Mouse (Mus musculus): ENCODE data around the gene Rtn1.

Rtn1 gene

DNA sequence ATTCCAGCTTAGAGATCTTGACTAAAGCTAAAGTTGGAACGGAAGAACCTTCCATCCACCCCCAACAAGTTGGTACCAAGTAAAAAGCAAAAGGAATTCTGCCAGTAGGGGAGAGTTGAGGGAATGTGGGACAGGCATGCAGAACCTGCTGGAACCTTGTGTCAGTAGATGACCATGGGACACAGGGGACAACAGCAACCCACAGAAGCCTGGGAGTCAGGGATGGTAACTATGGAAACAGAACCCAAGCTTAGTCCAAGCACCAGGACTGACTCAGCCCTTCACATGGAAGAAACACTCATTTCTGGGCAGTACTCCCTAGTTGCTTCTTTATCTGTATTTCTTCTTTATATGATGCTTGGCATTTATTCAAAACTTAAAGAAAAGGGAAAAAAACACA, 54.6 kb downstream of the Rtn1 start:
- Histone ChIP-seq H3K4me1 (replicated peaks; ENCODE audit: low read depth, low read length) (no peaks in the 10 kb centered on the region), H3K9me3 (ENCODE audit: low read length) (no peaks in the 10 kb centered on the region)
- TF ChIP-seq POU5F1 (IDR thresholded peaks at IDR 0.05; ENCODE audit: borderline replicate concordance, low read length) (no peak), NANOG (IDR thresholded peaks at IDR 0.05; ENCODE audit: borderline replicate concordance, low read length) (no peak), CTCF (conservative IDR thresholded peaks at IDR 0.05; ENCODE audit: low read length) (no peak)

GRCm38 (mm10) chr12:72353506-72353905, 55.3 kb downstream of the Rtn1 start:
- H3K9me3 ChIP-seq (ENCODE audit: low read length) = no peaks in the 10 kb centered on the region
- TF ChIP-seq POU5F1 (IDR thresholded peaks at IDR 0.05; ENCODE audit: borderline replicate concordance, low read length) = no peak
- no peaks in the 10 kb centered on the region for H3K36me3 ChIP-seq (ENCODE audit: insufficient read depth, low read length)

More for the DNA sequence above, 54.6 kb downstream of the Rtn1 start:
- Histone ChIP-seq H3K4me3 (replicated peaks; ENCODE audit: low read length) (no peak overlapping the region), H3K36me3 (ENCODE audit: insufficient read depth, low read length) (no peaks in the 10 kb centered on the region), H3K27me3 (ENCODE audit: insufficient read depth, low read length) (no peaks in the 10 kb centered on the region)

GRCm38 (mm10) chr12:72348508-72348907, 60.3 kb downstream of the Rtn1 start:
- Histone ChIP-seq H3K9me3 (ENCODE audit: low read length) (no peaks in the 10 kb centered on the region), H3K4me3 (replicated peaks; ENCODE audit: low read length) (no peak overlapping the region), H3K36me3 (ENCODE audit: insufficient read depth, low read length) (no peaks in the 10 kb centered on the region), H3K4me1 (replicated peaks; ENCODE audit: low read depth, low read length) (no peaks in the 10 kb centered on the region), H3K27me3 (ENCODE audit: insufficient read depth, low read length) (no peaks in the 10 kb centered on the region)
- TF ChIP-seq POU5F1 (IDR thresholded peaks at IDR 0.05; ENCODE audit: borderline replicate concordance, low read length) (no peak), NANOG (IDR thresholded peaks at IDR 0.05; ENCODE audit: borderline replicate concordance, low read length) (no peak), CTCF (conservative IDR thresholded peaks at IDR 0.05; ENCODE audit: low read length) (no peak)

More at GRCm38 (mm10) chr12:72353506-72353905, 55.3 kb downstream of the Rtn1 start:
- no peaks in the 10 kb centered on the region for H3K27me3 ChIP-seq (ENCODE audit: insufficient read depth, low read length)
- no peaks in the 10 kb centered on the region for H3K4me1 ChIP-seq (replicated peaks; ENCODE audit: low read depth, low read length)
- H3K4me3 ChIP-seq (replicated peaks; ENCODE audit: low read length) = no peak overlapping the region

DNA sequence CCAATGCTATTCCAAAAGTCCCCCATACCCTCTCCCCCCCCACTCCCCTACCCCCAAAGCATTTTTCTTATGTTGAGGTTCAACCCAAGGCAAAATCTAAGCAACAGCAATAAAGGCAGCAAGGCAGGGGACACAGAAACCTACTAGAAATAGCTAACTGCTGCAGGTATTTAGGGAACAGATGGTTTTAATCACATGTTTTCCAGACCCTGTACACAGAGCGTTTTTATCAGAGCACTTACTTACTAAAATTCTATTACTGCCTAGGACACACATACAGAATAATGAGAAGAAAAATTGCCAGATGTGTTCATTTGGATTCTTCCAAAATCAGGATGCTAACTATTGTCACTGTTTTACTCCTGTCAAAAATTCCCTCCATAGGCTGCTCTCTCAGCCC, 61.7 kb downstream of the Rtn1 start:
- Histone ChIP-seq H3K27me3 (ENCODE audit: insufficient read depth, low read length) (no peaks in the 10 kb centered on the region), H3K36me3 (ENCODE audit: insufficient read depth, low read length) (no peaks in the 10 kb centered on the region), H3K9me3 (ENCODE audit: low read length) (no peaks in the 10 kb centered on the region), H3K4me3 (replicated peaks; ENCODE audit: low read length) (no peak overlapping the region), H3K4me1 (replicated peaks; ENCODE audit: low read depth, low read length) (no peaks in the 10 kb centered on the region)
- TF ChIP-seq POU5F1 (IDR thresholded peaks at IDR 0.05; ENCODE audit: borderline replicate concordance, low read length) (no peak), CTCF (conservative IDR thresholded peaks at IDR 0.05; ENCODE audit: low read length) (no peak), NANOG (IDR thresholded peaks at IDR 0.05; ENCODE audit: borderline replicate concordance, low read length) (no peak)

DNA sequence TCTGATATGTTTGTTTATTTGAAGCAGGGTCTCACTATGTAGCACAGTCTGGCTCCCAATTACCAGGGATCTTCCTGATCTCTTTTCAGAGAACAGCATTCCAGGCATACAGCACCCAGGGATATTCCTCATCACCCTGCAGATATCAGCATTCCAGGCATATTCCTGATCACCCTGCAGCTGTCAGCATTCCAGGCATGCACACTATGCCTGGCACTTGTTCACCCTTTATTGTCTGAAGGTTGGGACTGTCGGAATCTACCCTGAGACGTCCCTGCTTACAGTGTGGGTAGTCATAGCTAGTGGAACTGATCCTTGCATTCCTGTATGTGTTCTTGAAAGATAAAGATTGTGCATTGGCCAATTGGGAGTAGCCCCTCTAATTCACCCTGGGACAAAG, 65.2 kb downstream of the Rtn1 start:
- Histone ChIP-seq H3K4me3 (replicated peaks; ENCODE audit: low read length) (no peak overlapping the region), H3K9me3 (ENCODE audit: low read length) (peaks cover 32% of the 10 kb centered on the region), H3K4me1 (replicated peaks; ENCODE audit: low read depth, low read length) (no peaks in the 10 kb centered on the region), H3K27me3 (ENCODE audit: insufficient read depth, low read length) (no peaks in the 10 kb centered on the region), H3K36me3 (ENCODE audit: insufficient read depth, low read length) (no peaks in the 10 kb centered on the region)
- no peak for TF ChIP-seq NANOG (IDR thresholded peaks at IDR 0.05; ENCODE audit: borderline replicate concordance, low read length)

DNA sequence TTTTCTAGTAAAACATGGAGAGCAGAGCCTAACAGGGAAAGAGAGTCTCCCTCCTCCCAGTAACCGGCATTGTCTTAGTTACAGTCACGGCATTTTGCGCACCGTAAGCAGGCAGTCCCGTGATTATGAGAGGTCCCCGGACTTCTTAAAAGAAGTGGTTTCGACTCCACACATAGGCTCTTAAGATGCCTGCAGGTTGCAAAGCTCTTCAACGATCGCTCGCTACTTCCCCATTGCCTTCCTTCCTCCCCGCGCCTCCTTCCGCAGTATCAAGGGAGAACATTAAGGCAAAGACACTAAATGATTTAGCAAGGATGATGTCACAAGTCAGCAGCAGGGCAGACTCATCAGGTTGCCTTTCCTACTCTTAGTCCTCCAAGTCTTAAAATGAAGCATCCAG, 72.8 kb downstream of the Rtn1 start:
- Histone ChIP-seq H3K4me3 (replicated peaks; ENCODE audit: low read length) (no peak overlapping the region), H3K27me3 (ENCODE audit: insufficient read depth, low read length) (no peaks in the 10 kb centered on the region), H3K9me3 (ENCODE audit: low read length) (peaks cover 25% of the 10 kb centered on the region), H3K4me1 (replicated peaks; ENCODE audit: low read depth, low read length) (no peaks in the 10 kb centered on the region), H3K36me3 (ENCODE audit: insufficient read depth, low read length) (no peaks in the 10 kb centered on the region)
- TF ChIP-seq POU5F1 (IDR thresholded peaks at IDR 0.05; ENCODE audit: borderline replicate concordance, low read length) = no peak
- TF ChIP-seq NANOG (IDR thresholded peaks at IDR 0.05; ENCODE audit: borderline replicate concordance, low read length) = no peak
- no peak for TF ChIP-seq CTCF (conservative IDR thresholded peaks at IDR 0.05; ENCODE audit: low read length)

GRCm38 (mm10) chr12:72332488-72333013, 76.3 kb downstream of the Rtn1 start:
- H3K4me1 ChIP-seq (replicated peaks; ENCODE audit: low read depth, low read length) = no peaks in the 10 kb centered on the region
- TF ChIP-seq POU5F1 (IDR thresholded peaks at IDR 0.05; ENCODE audit: borderline replicate concordance, low read length) (no peak), NANOG (IDR thresholded peaks at IDR 0.05; ENCODE audit: borderline replicate concordance, low read length) (no peak), CTCF (conservative IDR thresholded peaks at IDR 0.05; ENCODE audit: low read length) (no peak)
- H3K4me3 ChIP-seq (replicated peaks; ENCODE audit: low read length) = no peak overlapping the region
- H3K27me3 ChIP-seq (ENCODE audit: insufficient read depth, low read length) = no peaks in the 10 kb centered on the region
- H3K36me3 ChIP-seq (ENCODE audit: insufficient read depth, low read length) = no peaks in the 10 kb centered on the region
- H3K9me3 ChIP-seq (ENCODE audit: low read length) = peaks cover 36% of the 10 kb centered on the region

DNA sequence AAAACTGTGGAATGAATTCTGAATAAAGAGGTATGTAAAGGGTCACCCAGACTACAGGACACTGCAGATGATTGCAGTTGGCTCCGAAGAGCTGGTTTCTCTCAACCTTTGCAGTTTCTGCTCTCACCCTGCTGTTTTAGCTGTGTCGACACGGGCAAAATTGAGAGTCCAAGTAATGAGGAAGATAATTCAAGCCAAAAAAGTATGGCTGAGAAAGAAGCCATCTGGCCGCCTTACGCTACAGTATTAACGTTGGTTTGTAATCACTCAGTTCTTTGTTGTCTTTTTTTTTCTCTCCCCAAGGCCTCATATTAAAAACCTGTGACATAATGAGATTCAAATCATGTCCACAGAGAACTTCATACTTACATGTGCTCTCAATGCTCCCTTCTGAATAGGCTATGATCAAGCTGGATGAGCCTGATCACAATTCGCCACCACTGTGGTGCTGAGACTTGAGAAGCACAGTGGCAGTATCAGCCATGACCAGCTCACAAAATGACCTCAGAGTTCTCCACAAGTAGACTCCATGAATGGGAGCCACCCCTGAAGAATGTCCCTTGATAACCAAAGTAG, 76.9 kb downstream of the Rtn1 start:
- Histone ChIP-seq H3K4me3 (replicated peaks; ENCODE audit: low read length) (no peak overlapping the region), H3K27me3 (ENCODE audit: insufficient read depth, low read length) (no peaks in the 10 kb centered on the region), H3K9me3 (ENCODE audit: low read length) (peaks cover 40% of the 10 kb centered on the region), H3K36me3 (ENCODE audit: insufficient read depth, low read length) (no peaks in the 10 kb centered on the region), H3K4me1 (replicated peaks; ENCODE audit: low read depth, low read length) (no peaks in the 10 kb centered on the region)
- TF ChIP-seq CTCF (conservative IDR thresholded peaks at IDR 0.05; ENCODE audit: low read length) (no peak), NANOG (IDR thresholded peaks at IDR 0.05; ENCODE audit: borderline replicate concordance, low read length) (no peak), POU5F1 (IDR thresholded peaks at IDR 0.05; ENCODE audit: borderline replicate concordance, low read length) (no peak)

- H3K4me3 ChIP-seq (replicated peaks; ENCODE audit: low read length) = no peak overlapping the region
- H3K36me3 ChIP-seq (ENCODE audit: insufficient read depth, low read length) = no peaks in the 10 kb centered on the region
- TF ChIP-seq POU5F1 (IDR thresholded peaks at IDR 0.05; ENCODE audit: borderline replicate concordance, low read length) (no peak), CTCF (conservative IDR thresholded peaks at IDR 0.05; ENCODE audit: low read length) (no peak), NANOG (IDR thresholded peaks at IDR 0.05; ENCODE audit: borderline replicate concordance, low read length) (no peak)
- H3K27me3 ChIP-seq (ENCODE audit: insufficient read depth, low read length) = no peaks in the 10 kb centered on the region
- H3K9me3 ChIP-seq (ENCODE audit: low read length) = peaks cover 39% of the 10 kb centered on the region
- no peaks in the 10 kb centered on the region for H3K4me1 ChIP-seq (replicated peaks; ENCODE audit: low read depth, low read length)
Measured at GRCm38 (mm10) chr12:72326087-72326486, 82.8 kb downstream of the Rtn1 start.

All from E14TG2a.4 (cell line).